Mouse (Mus musculus): Measurements from ENCODE around the gene Cadm4.
"Not testable (repeated sequence)": the region's sequence is repeated elsewhere in the genome, so short reads cannot be mapped to it uniquely, and the experiment has no call there.

Gene Cadm4

DNA sequence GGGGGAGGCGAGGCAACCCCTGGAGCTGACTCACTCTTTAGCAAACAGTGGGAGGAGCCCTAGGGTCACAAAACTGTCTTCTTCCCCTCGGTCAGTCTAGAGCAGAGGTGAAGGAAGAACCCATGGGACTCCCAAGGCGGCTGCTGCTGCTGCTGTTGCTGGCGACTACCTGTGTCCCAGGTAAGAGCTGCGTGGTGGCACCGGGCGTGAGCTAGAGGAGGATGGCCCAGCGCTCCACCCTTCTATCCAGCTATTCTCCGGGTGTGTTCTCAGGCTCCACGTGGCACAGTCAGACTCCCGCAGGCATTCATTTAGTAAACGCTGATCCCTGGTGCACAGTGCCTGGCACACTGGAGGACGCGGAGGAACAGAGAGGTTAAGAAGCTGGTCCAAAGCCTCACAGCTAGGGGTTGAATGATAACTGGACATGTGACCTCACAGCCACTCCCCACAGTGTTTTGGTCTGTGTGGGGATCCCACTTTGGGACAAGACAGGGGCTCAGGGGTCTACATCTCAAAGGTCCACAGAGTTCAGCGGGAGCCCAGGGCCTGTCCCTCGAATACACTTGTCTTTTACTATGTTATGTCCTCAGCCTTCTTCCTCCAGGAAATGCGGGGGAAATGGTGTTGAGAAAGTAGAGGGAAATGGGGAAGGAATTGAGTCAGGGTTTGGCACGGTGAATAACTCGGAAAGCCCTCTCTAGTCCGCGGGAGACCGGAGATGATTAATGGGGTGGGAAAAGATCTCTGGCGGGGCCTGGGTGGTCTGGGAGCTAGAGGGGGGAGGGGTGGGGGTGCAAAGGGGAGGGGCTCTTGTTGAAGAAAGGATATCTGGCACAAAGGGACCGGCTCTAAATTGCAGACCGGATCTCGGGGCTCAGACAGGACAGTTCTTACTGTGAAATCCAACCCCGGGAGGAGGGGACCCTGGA is 19.2 kb upstream of the Cadm4 start, which contains the start of gene Plaur:
Gene Plaur (plus strand): TSS at position 97 of the 932 bp plus-strand sequence.
- no peak for ATAC-seq (ENCODE audit: insufficient number of reproducible peaks, low FRiP score, low TSS enrichment)

- no peak for ATAC-seq (ENCODE audit: insufficient number of reproducible peaks, low FRiP score, low TSS enrichment)
Measured at GRCm38 (mm10) chr7:24466835-24467234, 15.0 kb upstream of the Cadm4 start.

DNA sequence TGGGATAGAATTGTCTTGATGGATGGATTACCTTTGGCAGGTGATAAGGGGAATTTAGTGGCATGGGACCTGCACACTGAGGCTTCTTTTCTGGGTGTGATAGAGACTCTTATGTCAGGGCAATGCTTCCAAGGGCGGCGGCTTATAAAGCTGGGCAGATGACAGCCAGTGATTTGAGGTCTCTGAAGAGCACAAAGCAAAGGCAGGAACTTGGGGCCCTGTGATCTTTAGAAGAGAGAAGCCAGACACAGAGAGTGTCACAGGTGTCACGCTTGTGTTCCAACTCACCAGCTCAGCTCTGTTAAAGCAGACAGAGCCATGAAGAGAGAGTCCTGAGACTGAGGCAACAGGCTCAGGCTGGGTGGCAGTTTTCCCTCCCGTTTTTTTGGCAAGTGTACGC is 13.9 kb upstream of the Cadm4 start:
- no peak for ATAC-seq (ENCODE audit: insufficient number of reproducible peaks, low FRiP score, low TSS enrichment)

DNA sequence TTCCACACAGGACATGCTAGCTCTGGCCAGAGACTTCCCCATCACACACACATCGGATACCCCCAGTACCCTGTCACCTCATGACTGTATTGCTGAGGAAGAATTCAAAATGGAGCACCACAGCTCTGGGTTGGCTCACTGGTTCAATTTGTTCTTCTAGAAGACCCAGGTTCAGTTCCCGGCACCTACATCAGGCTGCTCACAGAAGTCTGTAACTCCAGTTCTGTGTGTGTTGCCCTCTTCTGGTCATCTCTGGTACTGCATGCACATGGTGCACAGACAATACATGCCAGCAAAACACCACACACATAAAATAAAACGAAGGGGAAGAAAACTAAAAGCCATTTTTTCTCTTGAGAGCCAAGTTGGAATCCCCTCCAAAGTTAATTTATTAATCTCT is 12.7 kb upstream of the Cadm4 start:
- ATAC-seq (ENCODE audit: insufficient number of reproducible peaks, low FRiP score, low TSS enrichment), result no peak

- ATAC-seq (ENCODE audit: insufficient number of reproducible peaks, low FRiP score, low TSS enrichment), result no peak; the same call in 1 of the 2 replicates
Measured at GRCm38 (mm10) chr7:24470356-24470755, 11.5 kb upstream of the Cadm4 start.

GRCm38 (mm10) chr7:24472442-24472841 is 9.4 kb upstream of the Cadm4 start:
- ATAC-seq (ENCODE audit: insufficient number of reproducible peaks, low FRiP score, low TSS enrichment), result no peak

DNA sequence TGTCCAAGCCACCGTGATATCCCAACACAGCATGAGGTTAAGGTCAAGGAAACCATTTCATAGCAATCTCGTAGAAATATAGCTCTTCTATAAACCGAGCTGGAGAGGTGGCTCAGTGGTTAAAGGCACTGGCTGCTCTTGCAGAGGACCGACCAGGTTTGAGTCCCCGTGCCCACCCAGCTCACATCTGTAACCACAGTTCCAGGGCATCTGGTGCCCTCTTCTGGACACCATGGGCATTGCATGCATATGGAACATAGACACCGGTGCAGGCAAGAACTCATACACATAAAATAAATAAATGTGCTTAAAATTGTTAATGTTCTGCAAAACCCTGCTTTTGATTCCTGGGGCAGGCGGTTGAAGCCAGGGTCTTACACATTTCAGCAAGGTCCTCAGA is 8.9 kb upstream of the Cadm4 start:
- ATAC-seq (ENCODE audit: insufficient number of reproducible peaks, low FRiP score, low TSS enrichment), result no peak

DNA sequence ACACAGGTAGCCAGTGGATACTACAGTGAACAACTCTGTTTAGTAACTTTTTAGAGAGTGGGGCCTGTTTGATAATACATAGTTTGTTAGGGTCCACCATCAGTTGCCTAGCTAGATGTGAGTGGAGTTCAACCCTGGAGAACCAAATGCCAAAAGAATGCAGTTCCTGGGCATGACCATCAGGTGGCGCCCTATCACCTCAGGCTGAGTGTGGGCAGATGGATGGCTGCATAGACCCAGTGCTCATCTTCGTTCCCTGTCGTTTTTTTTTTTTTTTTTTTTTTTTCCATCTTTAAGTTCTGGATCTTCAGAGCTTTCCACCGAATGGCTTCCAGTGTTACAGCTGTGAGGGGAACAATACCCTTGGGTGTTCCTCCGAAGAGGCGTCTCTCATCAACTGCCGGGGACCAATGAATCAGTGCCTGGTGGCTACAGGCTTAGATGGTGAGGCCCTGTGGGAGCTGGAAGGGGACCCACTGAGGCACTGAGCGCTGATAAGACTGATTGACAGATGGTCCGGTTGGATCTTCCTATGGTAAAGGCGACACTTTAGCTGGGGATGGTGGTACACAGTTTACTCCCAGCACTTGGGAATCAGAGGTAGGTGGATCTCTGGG is 7.8 kb upstream of the Cadm4 start:
- ATAC-seq (ENCODE audit: insufficient number of reproducible peaks, low FRiP score, low TSS enrichment), result peak; percentile 56

GRCm38 (mm10) chr7:24474811-24475506 is 6.9 kb upstream of the Cadm4 start:
- no peak for ATAC-seq (ENCODE audit: insufficient number of reproducible peaks, low FRiP score, low TSS enrichment)

DNA sequence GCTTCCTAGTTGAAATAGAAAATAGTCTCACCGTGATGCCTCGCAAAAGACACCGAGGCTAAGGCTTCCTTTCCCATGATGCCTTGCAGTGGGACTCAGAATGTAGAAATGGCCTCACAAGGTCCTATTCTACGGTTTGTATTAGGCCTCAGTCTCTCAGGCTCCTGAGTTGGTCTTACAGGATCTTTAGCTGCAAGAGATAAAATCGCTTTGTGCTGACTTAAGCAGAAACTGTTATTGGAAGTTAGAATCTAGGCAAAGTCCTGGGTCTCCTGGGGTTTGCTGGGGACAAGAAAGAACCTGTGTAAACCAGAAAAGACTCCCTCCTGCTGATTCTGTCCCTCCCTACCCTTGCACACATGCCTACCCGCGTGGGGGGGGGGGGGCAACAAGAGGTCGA is 5.5 kb upstream of the Cadm4 start:
- ATAC-seq (ENCODE audit: insufficient number of reproducible peaks, low FRiP score, low TSS enrichment), result no peak

DNA sequence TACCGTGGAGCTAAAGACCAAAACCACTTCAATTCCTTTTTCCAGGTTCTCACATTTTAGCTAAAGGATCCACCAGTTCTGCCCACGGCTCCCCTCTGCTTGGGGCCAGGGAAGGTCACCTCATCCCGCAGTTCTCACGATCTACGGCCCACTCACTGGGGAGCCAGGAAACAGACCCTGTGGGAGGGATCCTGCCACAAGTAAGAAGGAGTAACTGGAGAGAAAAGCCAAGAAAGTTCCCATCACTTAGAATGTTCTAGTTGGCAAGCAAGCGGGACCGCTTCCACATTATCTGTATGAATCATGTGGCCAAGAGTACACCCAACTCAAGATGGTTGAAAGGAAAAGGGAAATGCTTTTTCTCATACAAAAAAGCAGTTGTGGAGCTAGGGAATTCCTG is 5.0 kb upstream of the Cadm4 start:
- no peak for ATAC-seq (ENCODE audit: insufficient number of reproducible peaks, low FRiP score, low TSS enrichment)

DNA sequence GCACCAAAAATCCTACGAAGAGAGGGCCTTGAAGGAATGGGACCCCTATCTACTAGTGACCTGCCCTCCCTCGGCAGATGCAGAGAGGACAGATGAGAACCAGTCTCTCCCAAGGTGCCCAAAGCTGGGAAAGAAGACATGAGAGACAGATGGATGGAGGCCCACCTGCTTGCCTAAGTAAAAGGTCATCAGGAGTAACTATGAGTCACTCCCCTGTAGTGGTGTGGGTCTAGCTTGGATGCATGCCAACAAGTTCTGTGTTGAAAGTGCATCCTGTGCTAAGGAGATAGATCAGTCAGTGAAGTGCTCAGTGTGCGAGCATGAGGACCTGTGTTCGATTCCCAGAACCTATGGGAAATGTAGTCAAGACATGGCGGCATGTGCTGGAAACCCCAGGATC is 2.9 kb upstream of the Cadm4 start:
- ATAC-seq (ENCODE audit: insufficient number of reproducible peaks, low FRiP score, low TSS enrichment), result no peak

GRCm38 (mm10) chr7:24479685-24480084 is 2.1 kb upstream of the Cadm4 start:
- no peak for ATAC-seq (ENCODE audit: insufficient number of reproducible peaks, low FRiP score, low TSS enrichment)

- no peak for ATAC-seq (ENCODE audit: insufficient number of reproducible peaks, low FRiP score, low TSS enrichment)
Measured at GRCm38 (mm10) chr7:24480121-24480941, 1.5 kb upstream of the Cadm4 start.

- peak; percentile 42; the same call in 1 of the 2 replicates for ATAC-seq (ENCODE audit: insufficient number of reproducible peaks, low FRiP score, low TSS enrichment)
Measured at GRCm38 (mm10) chr7:24480986-24481473, 793 bp upstream of the Cadm4 start.

DNA sequence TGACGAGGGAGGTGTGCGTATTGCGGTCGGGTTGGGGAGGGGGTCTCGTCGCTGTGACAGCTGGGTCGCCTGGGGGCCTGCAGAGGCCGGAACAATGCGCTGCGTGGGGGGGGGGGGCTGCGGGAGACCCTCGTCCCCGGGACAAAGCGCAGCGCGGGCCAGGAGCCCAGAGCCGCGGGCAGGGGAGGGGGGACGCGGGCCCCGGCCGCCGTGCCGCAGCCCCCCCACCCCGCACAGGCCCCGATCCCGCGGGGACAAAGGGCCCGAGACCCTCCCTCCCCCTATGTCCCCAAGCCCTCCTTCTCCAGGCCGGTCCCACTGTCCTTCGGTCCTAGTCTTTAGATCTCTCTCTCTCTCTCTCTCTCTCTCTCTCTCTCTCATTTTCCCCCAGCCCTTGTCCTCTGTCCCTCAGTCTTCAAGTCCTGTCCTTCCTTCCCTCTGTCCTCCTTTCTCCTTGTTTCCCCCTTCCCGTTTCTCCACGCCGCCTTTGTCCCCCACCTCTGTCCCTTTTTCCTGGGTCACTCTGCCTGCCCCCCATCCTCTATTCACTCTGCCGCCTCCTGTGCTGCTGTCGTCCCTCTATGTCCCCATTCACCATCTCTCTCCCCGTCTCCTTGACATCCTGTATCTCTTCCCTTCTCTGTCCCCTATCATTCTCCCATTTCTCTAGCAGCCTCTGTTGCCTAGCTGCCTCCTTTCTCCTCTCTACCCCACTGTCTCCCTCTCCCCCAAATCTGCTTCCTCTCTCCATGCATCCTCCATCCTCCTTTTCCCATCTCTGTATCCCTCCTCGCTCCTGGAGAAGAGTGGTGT is 591 bp downstream of the Cadm4 start:
- no peak for ATAC-seq (ENCODE audit: insufficient number of reproducible peaks, low FRiP score, low TSS enrichment)

GRCm38 (mm10) chr7:24483291-24483690 is 1.5 kb downstream of the Cadm4 start:
- ATAC-seq (ENCODE audit: insufficient number of reproducible peaks, low FRiP score, low TSS enrichment), result not testable (repeated sequence)

DNA sequence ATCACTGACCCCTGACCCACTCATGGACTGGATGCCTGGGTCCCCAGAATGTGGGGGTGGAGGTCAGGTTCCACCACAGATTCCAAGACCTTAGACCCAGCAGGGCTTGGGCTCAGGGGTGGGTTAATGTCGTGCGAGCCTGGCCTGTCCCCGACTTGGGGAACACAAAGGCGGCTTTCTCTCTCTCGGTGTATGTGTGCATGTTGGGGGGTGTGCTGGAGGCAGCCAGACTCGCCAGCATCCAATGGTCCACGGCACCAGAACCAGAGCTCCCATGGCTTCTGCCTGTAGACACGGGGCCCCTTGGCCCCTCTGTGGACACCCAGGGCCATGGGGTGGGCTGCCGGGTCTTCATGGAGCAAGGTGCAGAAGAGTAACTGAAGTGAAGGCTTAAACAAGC is 3.7 kb downstream of the Cadm4 start:
- no peak for ATAC-seq (ENCODE audit: insufficient number of reproducible peaks, low FRiP score, low TSS enrichment)

- ATAC-seq (ENCODE audit: insufficient number of reproducible peaks, low FRiP score, low TSS enrichment), result no peak
Measured at GRCm38 (mm10) chr7:24486654-24487130, 4.9 kb downstream of the Cadm4 start.

All from cerebellum, adult (tissue).